Mouse (Mus musculus) layer of hippocampus, postnatal 10 days (tissue): ENCODE data around the gene Odf2l. TPM values are rescaled to one million over a fixed set of nuclear protein-coding genes. Genes with fewer than 3 reads are reported as not detected.
A peak's percentile ranks its signal among the peaks of the same experiment; 100 is the strongest.

Experiments used
- DNase-seq, 2 experiments: peaks; one replicate each; pipeline ENCODE4 v3.0.0; 2021; ENCODE audit warnings: low spot score in 2 of 2
- long read RNA-seq: library from polyadenylated mRNA; stranded (forward); transcript quantifications from one replicate; pipeline ENCODE4 v2.0.0, GENCODE M21; 2023
- total RNA-seq, 2 experiments: library from RNA; stranded (reverse); gene quantifications; 2 replicates each; pipeline ENCODE4 v1.2.3; 2021

Odf2l gene
- 10 to 100 TPM; 18.4 to 20.4 TPM for total RNA-seq
- long read RNA-seq, partial matches to known transcripts, result 0 of 4 reads
- long read RNA-seq, other reads (novel, unspliced or antisense), result 2 of 4 reads

GRCm38 (mm10) chr3:145118254-145119001 lies at the start of gene Odf2l:
Odf2l (plus strand) TSS chr3:145118588.
- DNase-seq, result peak; percentile 98 to 99

DNA sequence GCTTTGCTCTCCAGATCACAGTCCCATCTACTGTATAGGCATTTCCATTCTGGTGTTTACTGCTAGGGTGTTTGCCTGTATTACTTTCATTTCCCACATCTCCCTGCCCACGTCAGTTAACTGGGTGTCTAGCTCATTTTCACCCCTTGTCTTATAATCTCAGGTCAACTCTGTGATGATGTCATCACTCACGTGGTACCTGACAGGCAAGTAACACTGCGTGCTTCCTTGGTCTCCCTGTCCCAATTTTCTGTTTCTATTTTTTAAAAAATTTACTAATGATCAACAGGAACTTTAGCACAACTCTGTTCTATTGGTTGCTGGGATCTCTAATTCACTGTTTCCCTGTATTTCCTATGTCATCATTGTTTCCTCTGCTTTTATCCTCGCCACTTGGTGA lies 49.4 kb upstream of the Odf2l start:
- DNase-seq, result no peak

DNA sequence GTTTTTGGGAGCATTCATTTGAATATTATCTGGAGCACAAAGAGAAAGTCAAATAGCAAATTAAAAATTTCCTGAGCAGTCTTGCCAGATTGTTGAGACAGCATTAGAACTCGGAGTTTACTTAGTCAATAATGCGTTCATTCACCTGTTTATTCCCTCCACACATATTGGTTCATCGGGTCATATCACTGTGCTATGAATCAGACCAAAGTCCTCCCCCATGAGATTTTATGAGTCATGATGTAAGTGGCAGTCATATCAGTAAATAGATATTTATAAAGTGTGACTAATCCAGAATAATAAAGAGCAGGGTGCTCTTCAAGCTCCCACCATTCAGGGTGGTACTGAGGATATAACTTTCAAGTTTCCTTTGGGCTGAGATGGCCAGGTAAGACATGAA lies 46.0 kb upstream of the Odf2l start:
- no peak for DNase-seq

GRCm38 (mm10) chr3:145078405-145078804 lies 40.0 kb upstream of the Odf2l start:
- DNase-seq, result no peak

DNA sequence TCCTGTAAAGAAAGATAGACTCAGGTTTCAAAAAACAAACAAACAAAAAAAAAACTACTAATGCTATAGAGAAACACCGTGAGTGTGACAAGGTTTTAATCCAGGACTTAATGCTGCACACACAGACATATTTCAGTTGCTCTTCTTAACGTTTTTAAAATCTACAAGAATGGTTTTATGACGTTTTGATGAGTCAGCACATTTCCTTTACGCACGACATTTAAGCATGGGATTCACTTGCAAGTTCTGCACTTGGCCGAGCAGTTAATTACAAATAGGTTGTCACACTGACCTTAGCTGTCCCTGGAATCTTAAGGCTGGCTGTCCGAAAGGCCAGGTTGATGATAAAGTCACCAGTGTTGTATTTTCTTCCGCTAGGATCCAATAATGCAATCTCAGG lies 37.5 kb upstream of the Odf2l start:
- no peak for DNase-seq

DNA sequence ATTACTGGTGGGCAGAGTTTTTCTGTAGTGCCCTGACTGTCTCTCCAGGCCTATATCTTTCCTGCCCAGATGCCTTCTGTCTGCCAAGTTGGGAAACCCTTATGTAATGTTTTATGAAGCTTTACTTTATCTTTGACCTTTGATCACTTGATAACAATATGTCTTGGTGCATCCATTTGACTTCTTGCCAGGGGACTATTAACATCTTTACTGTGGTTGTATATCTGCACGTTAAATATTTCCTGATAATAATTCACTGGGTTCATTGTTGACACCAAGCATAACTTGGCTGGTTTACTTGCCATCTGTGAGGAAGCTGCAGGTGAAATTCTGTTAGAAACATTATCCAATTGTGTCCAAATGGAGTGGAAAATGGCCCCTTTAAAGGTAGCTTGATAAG lies 35.3 kb upstream of the Odf2l start:
- DNase-seq, result no peak

- no peak for DNase-seq
Measured at GRCm38 (mm10) chr3:145086180-145086579, 32.2 kb upstream of the Odf2l start.

GRCm38 (mm10) chr3:145087857-145088598 lies 30.4 kb upstream of the Odf2l start:
- no peak for DNase-seq

DNA sequence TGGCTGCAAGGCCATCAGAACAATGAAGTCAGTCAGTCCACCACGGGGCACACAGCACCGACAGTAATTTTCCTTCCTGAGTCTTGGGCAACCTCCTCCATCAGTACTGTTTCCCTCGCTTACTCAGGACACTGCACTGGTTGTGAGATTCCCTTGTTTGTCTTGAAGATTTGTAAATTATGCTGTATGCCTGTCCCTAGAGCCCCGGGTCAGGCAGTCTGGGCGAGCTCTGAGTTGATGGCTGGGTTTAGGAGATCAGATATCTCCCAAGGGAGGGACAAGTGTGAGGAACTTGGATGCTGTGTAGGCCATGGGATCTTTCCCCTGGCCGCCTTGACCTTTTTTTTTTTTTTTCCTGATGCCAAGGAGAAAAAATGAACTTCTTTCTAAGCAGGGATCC lies 19.1 kb upstream of the Odf2l start, which contains the start of gene Clca2:
Gene Clca2 (minus strand): TSS at position 153 of the 400 bp plus-strand sequence.
- no peak for DNase-seq

GRCm38 (mm10) chr3:145101891-145102555 lies 16.4 kb upstream of the Odf2l start:
- DNase-seq, result no peak

DNA sequence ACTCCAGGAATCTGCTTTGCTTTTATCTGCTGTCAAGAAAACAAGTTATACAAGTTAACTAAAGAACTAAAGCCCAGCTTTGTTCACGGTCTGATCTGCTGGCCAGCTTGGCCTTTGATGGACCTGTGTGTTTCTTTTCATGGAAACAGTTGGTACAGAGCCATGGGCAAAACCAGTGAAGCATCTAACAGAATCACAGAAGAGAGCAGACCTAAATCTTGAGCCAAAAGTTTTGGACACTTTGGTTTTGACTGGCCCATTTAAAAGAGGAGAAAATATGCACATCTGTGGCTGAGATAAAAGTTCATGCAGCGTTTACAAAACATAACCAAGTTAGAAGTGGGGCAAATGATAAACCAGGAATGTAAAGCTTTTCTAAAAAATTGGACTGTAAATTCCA lies 15.1 kb upstream of the Odf2l start:
- DNase-seq, result no peak

- no peak for DNase-seq
Measured at GRCm38 (mm10) chr3:145103770-145104169, 14.6 kb upstream of the Odf2l start.

DNA sequence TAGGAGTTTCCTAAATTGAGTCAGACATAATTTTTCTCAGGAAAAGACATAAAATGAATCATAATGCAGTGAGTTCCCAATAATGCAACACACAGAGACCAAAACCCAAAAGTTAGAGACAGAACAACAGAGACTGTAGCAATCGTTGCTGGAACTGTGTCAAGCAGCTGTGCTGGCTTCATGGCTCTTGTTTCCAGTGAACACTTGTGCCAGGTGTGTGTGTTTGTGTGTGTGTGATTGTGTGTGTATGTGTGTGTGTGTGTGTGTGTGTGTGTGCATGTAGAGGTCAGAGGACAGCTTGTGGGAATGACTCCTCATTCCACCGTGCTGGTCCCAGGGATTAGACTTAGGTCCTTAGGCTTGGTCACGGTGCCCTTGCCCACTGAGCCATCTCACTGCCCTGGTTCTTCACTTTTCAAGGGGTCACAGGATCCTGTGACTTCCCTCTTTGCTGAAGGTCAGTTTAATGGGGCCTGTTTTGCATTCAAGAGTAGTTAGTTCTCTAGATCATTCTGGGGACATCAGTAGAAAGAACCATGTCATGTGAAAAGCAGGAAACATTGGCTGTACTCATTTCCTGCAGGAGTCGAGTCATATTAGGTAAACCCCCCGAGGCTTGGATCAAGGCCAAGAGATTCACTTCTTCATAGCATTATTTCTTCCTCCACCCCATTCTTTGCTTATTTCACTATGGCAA lies 13.2 kb upstream of the Odf2l start:
- no peak for DNase-seq

GRCm38 (mm10) chr3:145105773-145106504 lies 12.4 kb upstream of the Odf2l start:
- no peak for DNase-seq

DNA sequence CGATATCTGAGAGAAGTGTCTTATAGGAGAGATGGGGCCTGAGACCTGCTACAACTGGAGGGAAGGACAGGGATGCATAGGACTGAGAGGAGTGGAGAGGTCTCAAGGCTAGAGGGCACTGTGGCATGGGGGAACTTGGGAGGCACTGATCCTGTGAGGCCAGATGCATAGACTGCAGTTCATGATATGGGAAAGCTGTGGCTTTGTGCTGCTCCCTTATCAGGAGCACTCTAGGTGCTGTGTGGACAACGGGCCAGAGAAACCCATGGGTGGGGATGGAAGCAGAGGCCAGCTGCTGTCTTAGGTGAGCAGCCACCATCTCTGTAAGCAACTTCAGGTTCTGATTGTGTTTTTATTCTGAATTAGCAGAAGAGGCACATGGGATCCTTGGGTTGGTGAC lies 3.2 kb upstream of the Odf2l start:
- DNase-seq, result no peak

GRCm38 (mm10) chr3:145117637-145118036 lies 751 bp upstream of the Odf2l start:
- DNase-seq, result no peak

DNA sequence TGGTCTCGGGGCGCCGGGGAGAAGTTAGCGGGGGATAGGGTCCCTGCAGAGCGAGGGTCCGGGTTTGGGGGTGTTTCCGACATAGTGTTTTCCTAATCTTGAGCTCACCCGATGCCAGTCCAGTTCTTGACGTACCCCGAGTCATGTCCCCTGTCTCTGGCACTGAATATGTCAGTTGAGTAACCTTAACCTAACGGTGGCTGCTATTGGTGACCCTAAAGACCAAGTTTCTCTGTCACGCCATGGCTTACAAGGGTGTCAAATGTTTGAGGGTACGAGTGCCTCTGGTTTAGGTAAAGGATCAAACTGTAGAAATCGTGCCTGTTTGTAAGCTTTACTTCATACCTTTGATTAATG lies 592 bp downstream of the Odf2l start:
- DNase-seq, result no peak

GRCm38 (mm10) chr3:145119425-145119824 lies 1.0 kb downstream of the Odf2l start:
- DNase-seq, result peak in 1 of 2 experiments; percentile 17

DNA sequence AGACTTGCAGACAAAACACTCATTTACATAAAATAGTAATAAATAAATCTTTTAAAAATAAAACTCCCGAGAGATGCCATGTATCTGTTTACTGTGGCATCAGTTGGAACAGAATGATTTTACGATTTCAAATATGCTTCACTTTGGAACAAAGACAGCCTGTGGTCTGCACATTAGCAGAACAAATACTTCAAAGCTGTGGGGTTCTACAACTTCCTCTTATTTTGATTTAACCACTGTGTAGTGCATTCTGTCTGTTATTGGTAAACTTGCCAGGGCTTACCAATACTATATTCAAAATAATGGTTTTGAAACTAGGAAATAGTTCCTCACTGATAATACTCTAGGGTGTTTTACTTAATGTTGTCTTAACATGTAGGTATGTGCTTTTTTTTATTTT lies 8.2 kb downstream of the Odf2l start:
- no peak for DNase-seq

GRCm38 (mm10) chr3:145129356-145129755 lies 11.0 kb downstream of the Odf2l start:
- no peak for DNase-seq
